Mouse (Mus musculus): Measurements from ENCODE around the gene Drd4.
"Not testable (repeated sequence)": the region's sequence is repeated elsewhere in the genome, so short reads cannot be mapped to it uniquely, and the experiment has no call there.

The Drd4 gene

DNA sequence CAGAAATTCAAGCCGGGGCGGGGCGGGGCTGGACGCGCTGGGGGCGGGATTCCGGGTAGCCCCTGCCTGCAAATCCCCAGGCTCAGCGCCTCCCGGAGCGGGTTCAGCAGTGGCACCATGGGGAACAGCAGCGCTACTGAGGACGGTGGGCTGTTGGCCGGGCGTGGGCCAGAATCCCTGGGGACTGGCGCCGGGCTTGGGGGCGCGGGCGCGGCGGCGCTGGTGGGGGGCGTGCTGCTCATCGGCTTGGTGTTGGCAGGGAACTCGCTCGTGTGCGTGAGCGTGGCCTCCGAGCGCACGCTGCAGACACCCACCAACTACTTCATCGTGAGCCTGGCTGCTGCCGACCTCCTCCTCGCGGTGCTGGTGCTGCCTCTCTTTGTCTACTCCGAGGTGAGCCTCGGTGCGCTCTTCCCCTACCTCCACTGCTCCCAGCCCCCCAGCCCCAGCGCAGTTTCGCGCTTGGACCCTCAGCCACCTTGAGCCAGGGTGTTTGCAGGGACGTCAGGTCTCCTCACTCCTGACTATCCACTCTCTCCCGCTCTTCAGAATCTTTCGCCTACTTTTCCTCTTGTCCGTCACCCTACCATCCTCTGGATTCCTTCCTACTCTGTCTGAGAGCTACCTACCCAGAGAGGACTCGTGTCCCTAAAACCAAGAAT is at the start of gene Drd4:
TSS of gene Drd4 (plus strand) at position 86 of the 662 bp plus-strand sequence.
- DNase-seq (ENCODE audit: low spot score in 2 of 2), result no peak

DNA sequence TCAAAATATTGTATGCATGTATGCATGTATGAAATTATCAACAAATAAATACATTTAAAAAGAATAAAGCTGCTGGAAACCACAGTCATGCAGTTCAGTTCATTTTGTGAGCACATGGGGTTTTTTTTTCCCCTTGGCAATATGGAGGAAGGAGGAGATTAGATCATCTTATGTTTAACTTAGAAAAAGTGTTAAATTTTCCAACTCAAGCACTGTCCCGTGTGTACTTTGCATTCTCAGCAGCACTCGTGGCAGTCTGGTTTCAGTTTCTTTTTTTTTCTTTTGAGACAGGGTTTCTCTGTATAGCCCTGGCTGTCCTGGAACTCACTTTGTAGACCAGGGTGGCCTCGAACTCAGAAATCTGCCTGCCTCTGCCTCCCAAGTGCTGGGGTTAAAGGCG is 41.3 kb upstream of the Drd4 start:
- DNase-seq (ENCODE audit: low spot score in 2 of 2), result not testable (repeated sequence)

DNA sequence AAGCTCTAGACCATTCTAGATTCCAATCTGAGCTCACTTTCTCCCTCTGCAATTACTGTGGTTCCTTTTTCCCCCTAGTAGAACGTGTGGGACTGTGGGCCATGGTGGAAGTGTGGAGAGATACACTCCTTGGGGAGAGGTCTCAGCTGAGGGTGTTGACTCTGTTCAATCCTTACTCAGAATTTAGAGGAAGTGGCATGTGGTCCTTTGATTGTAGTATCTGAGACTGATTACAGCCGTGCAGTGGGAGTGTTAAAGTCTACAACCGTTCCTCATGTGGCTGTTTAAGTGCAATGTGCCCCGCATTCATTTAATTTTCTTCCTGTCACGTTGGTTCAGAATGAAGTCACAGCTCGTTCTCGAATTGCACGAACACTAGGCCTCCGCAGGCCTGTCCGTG is 35.6 kb upstream of the Drd4 start:
- DNase-seq (ENCODE audit: low spot score in 2 of 2), result no peak

DNA sequence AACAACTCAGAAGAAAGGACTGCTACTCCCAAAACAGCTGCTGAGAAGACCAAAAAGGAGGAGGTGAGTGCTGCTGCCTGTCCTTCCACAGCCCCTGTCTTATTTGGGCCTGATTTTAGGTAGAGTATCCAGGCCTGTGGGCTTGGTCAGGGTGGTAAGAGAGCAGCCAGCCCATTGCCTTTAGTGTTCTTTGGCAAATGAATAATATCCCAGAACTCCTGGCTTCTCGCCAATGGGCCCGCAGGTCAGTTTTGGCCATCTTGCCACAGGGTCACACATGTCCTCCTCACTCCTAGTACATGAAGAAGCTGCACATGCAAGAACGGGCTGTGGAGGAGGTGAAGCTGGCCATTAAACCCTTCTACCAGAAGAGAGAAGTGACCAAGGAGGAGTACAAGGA is 30.3 kb upstream of the Drd4 start:
- no peak for DNase-seq (ENCODE audit: low spot score in 2 of 2)

DNA sequence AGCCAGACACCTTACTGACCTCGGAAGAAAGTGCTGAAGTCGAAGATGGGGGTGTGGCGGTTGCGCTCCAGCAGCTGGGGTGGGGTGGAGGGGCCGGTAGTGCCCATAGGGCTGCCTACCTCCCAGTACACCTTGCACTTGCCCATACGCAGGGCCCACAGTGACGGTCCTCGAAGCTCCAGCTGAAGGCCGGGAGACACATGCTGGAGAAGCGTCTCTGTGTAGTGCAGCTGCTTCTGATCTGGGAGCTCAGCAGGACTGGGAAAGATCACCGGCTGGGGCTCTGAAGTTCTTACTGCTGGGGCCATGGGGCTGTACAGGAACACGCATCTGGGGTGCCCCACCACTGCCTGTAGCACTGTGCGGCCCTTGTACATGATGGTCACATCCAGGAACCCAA is 28.2 kb upstream of the Drd4 start:
- no peak for DNase-seq (ENCODE audit: low spot score in 2 of 2)

DNA sequence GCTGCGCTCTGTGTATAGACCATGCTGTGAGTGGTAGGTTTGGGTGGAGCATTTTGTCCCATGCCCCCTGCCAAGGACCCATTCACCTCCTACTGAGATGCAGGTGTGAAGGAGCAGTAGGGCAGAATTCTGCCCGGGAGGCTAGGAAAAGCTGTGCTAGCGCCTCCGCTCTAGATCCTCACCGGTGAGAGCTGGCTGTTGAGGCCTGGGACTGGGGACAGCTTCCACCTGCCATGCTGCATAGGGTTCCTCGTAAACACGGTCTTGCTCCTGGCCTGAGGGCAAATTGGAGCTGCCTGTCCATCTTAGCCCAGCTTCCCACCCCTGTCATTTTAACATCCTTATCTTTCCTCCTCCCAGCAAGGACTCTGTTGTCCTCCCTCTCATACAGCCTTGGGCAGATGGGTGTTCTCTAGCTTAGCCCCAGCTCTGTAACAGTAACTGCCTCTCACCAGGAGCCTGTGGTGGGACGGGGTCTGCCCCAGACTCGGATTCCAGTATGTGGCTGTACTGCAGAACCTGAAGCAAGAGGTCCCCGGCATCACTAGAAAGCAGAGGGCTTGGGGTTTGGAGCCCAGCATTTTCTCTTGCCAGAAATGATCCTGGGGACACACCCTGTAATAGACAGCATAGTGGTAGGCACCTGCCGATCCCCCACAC is 27.6 kb upstream of the Drd4 start:
- DNase-seq (ENCODE audit: low spot score in 2 of 2), result no peak

DNA sequence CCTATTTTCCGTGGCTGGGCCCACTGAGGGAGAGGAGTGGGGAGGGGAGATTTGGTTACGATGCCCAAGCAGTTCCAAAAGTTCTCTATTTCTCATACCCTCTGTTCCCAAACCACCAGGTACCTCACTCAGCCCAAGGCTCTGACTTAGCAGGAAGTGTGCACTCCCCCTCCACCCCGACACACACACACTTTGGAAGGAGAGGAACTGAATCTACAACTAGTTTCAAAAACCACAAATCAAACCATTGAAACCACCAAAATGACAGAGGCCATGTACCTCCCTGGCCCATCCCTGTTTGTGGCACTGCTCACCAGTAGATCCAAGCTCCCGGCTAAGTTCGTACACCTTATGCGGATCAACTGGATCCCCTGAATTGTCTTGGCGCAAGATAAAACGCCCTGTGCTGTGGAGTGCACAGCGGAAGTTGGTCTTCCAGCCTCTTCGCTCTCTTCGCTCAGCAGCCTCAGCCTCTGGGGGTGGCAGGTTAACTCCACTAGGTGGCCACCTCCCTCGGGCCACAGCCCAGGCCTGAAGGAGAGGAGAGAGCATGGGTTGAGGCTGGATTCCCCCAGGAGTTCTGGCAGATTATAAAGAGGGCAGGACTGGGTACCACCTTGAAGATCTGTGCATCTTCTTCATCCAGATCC is 26.9 kb upstream of the Drd4 start:
- DNase-seq (ENCODE audit: low spot score in 2 of 2), result no peak

DNA sequence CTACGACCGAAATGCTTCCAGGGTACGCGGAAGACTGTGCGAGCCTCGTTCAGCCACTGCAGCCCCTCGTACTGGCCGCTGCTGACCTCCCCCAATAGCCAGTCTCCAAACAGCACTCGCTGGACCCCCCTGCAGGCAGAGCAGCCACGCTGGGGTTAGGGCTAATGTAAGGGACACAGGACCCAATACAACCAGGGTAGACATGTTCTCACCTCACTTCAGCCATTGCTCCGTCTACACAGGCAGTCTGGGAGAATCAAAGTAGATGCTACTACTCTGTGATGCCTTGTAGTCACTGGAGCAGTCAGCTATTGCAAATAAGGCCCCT is 26.4 kb upstream of the Drd4 start:
- DNase-seq (ENCODE audit: low spot score in 2 of 2), result no peak

DNA sequence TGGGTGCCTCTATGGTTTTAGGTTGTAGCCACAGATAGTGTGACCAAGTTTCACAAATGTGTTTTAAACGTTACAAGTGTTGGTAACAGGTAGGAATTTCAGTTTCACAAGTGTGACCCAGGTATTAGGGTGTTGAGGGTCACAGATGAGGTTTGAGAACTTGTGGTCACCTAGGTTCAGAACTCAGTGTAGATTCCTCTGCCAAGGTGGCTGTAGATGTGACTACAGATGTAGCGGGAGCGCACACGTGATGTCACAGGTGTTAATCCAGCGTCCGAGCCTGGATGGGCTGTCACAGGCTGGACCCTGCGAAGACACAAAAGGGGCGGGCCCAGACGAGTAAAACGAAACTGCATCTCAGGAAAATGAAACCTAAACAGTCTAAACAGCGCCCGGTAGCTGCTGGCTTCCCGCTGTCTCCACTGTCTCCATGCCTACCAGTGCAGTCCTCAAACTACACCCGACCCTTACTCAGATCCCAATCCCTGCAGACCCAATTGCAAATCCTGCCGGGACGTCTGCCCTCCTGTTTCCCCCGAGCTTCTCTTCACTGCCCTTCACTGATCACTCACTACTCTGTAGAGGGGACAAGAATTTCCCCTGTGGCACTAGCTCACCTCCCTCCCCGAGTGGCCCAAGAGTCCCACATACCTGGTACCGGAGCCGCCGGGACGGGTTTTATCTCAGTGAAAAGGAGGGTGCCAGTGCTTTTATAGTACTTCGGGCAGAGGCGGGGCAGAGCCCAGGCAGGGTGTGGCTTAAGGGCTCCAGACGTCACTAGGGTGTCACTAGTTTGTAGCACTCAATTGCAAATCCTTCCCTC is 25.9 kb upstream of the Drd4 start, which contains the start of gene Irf7:
TSS of gene Irf7 (minus strand) at position 743 of the 823 bp plus-strand sequence.
- DNase-seq (ENCODE audit: low spot score in 2 of 2), result no peak

DNA sequence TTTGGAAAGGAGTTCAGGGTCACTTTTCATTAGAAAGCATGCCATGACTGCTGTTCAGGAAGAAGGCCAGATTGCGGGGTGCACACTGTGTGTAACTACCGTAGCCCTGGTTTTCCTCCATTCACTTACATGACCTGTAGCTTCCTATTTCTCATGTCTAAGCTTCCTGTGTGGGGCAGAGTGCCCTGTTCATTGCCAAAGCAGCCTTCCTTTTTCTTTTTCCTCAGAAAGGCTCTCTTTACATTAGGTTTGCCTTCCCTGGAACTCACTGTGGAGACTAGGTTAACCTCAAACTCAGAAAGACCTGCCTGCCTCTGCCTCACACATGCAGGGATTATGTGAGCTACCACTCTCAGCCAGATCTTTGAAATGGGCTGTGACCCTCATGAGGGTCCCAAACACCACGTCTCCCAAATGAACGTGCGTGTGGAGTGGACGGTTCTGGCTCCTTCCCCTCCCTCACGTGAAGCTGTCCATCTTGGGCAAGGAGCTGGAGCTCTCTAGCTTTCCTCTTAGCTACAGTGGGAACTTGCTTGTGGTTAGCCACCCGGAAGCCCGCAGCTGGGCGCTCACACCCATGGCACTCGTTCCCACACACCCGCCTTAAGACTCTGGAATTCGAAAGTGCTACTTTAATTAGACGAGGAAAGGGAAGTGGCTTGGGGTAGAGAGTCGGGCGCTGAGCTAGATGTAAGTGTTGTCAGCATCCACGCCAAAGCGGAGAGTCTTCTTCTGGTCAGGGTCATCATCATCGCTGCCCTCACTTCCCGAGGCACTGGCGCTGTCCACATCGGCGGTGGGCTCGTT is 23.1 kb upstream of the Drd4 start:
- no peak for DNase-seq (ENCODE audit: low spot score in 2 of 2)

DNA sequence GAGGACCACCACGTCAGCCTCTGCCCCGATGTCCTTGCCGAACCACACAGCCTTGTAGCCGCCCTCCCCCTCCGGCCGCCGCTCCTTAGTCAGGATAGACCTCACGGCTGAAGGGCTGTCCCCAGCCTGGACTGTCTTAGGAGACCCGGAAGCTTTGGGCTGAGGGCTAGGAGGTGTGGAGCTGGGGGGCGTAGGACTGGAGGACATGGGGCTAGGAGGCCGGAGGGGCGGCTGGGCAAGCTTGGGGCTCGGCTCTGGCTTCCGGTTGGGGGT is 22.6 kb upstream of the Drd4 start:
- DNase-seq (ENCODE audit: low spot score in 2 of 2), result no peak

DNA sequence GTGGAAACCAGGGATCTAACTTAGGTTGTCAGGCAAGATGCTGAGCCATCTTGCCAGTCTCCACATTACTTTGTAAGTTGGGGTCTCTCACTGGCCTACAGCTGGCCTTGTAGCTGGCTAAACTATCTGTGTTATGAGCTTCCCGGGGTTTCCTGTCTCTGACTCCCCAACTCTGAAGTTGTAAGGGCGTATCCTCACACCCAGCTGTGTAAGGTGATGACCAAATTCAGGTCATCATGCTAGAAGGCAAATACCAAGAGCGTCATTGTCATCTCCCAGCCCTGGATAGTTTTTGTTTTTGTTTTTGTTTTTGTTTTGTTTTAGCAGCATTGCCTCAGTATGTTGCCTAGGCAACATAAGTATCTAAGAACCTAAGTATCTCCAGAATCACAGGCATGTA is 21.2 kb upstream of the Drd4 start:
- DNase-seq (ENCODE audit: low spot score in 2 of 2), result no peak

DNA sequence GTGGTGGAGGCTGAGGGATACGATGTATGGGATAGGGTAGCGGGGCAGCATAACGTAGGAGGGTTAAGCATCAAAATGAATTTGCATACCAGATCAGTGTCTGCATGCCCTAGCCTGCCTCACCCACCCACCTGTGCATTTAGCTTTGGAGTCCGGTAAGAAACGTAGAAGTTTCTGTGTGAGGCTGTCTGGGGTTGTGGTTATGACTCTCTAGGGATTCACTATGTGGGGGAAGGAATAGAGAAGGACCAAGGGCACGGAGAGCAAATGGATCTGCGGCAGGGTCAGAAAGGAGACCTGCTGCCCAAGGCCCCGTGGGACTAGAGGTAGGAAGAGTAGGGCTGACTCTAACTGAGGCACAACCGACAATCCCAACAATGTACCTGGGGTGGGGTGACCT is 16.4 kb upstream of the Drd4 start:
- DNase-seq (ENCODE audit: low spot score in 2 of 2), result no peak

DNA sequence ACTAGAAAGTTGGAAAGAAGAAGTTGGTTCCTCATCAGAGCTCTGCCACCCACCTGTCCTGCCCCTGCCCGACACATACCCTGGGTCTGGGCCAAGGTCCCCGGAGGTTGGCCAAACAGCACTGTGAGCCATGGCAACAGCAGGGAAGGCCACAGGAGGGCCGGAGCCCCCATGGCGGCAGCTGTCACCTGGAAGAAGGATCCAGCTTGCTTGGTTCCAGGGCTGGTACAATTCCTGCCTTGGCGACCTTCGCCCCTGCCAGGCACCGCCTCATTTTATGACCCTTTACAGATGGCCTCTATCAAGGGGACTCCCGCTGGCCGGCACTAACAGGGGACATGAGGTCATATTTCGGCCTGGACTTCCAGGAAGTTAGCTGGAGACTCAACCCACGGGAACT is 15.3 kb upstream of the Drd4 start, which contains the start of gene Cdhr5:
TSS of gene Cdhr5 (minus strand) at position 241 of the 400 bp plus-strand sequence.
- no peak for DNase-seq (ENCODE audit: low spot score in 2 of 2)

DNA sequence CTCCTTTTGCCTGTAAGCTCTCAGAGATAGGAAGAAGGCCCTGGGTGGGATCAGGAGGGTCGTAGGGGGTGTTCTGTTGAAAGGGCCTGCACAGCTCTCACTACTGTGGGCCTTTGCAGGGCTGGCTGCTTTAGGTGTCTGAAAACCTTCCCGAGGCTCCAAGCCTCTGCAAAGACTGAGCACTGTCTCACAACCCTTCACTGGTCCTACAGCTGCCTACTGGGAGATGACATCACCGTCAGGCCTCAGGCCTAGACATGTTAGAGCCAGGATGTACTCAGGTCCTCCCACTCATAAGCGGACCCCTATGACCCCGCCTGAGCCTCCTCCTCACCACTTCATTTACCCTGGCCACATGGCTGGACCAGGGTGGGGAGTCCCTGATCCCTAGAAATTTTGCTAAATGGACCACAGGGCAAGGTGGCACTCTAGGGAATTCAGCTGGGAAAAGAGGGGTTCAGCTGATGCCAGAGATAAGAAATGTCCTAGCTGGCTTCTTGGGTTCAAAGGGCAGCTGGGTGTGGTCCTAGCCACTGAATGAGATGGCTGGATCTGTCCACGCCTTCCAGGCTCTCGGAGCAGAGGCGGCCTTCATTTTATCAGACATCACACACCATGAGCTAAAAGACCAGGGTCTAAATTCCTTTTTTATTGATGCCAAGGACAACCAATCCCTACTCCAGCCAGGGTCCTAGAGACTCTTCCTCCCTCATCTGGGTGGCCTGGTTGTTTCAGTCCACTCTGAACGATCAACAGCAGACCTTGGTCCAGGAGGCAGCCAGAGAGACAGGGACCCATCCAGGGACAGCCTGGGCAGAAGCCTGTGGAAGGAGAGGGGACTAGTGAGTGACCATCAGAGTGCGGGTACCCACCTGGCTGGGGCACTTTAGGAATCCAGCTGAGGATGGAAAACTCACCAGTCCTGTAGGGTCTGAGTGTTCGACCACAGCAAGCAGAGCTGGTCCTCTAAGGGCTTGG is 13.8 kb upstream of the Drd4 start:
- no peak for DNase-seq (ENCODE audit: low spot score in 2 of 2)

DNA sequence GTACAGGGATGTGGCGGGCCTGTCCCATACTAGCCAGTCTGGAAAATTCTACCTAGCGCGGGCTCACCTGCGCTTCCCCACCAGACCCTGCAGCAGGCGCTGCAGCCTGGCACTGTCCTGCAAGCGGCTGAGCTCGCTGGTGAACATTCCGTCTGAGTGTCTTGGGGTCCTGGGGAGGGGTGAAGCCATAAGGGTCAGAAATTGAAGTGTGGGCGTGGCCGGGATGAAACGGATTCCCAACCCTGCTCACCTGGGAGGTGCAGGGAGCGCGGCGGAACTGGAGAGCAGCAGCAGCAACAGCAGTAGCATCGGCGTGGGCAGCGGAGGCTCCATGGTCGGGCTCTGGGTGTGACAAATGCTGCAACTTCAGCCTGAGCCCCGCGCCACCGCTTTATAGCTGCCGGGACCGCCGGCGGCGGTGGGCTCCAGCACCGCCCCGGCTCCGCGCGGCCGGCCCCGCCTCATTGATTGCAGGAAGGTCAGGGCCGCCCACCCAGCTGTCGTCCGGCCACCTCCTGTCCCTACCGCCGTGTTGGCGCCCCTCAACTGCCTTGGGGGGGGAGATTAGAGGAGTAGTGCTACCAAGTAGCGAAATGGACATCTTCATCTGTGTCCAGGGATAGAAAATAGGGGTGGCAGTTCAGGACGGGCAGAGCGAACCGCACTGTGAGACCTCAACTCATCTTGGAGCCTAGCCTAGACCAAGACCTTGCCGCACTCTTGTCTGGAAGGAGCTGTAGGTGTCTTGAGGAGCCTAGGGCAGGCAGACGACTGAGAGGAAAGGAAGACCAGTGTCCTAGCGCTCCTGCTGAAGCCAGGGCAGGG is 12.8 kb upstream of the Drd4 start, which contains the start of gene Sct:
TSS of gene Sct (minus strand) at position 368 of the 825 bp plus-strand sequence.
- no peak for DNase-seq (ENCODE audit: low spot score in 2 of 2)

DNA sequence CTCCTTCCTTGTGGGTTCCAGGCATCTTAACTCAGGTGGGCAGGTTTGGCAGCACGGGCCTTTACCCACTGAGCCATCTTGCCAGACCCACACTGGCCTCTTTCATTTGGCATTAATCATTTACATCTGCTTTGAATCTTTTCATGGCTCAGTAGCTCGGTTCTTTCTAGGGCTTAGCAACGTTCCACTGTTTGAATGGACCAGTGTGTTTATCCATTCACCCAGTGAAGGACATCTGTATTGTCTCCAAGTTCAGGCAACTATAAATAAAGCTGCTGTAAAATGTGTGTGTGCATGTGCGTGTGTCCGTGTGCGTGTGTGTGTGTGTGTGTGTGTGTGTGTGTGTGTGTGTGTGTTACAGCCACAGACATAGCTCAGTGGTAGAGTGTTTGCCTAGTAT is 10.4 kb upstream of the Drd4 start:
- DNase-seq (ENCODE audit: low spot score in 2 of 2), result no peak

DNA sequence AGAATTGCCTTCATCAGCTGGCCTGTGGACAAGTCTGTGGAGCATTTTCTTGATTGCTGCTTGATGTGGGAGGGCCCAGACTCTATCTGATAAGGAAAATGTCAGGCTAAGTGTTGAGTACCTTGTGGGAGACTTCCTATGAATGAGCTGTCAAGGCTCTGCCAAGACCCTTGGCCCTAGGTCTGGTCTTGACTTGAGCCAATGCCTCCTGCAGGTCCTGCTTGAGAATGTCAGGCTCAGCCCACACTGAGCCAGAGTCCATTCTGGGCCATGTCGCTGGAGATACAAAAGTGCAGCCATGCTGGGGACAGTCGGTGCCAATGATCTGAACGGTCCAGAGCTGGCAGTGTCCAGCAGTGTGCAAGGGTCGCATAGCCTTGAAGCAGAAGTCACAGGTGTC is 9.1 kb upstream of the Drd4 start:
- DNase-seq (ENCODE audit: low spot score in 2 of 2), result no peak

DNA sequence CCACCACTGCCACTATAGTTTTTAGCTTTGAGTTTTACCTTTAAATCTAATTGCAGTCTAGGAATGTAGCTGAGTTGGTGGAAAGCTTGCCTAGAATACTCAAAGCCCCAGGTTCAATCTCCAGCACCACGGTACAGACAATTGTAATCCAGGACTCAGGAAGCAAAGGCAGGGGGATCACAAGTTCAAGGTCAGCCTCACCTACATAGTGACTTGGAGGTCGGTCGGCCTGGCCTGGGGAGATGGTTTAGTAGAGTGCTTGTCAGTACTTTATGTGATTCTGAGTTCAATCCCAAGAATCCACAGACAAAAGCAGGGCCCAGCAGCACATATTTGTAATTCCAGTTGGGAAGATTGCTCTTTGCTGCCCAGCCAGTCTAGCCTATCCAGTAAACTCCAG is 3.8 kb upstream of the Drd4 start:
- no peak for DNase-seq (ENCODE audit: low spot score in 2 of 2)
